Comparison of ENCODE assay signal across 25 mouse cellular contexts in genomic region chr6:56825657-56826056, GRCm38 (mm10).
"Had no signal": no experiment of that assay in that cellular context is flagged by ENCODE, and none has a peak within 500 bp of the region (broad histone marks: within the 10 kb centered on the region; RNA-seq: fewer than 3 reads in every experiment).

No protein-coding gene starts in this region.

- ATAC-seq: hindbrain, postnatal 0 days; liver, embryonic 12.5 days had no signal

- H3K9ac ChIP-seq: heart, embryonic 13.5 days; heart, embryonic 15.5 days; hindbrain, embryonic 13.5 days; hindbrain, embryonic 15.5 days; kidney, embryonic 15.5 days; limb, embryonic 13.5 days; limb, embryonic 15.5 days; liver, embryonic 12.5 days; liver, embryonic 15.5 days had no signal

- H3K27me3 ChIP-seq: heart, embryonic 13.5 days; heart, embryonic 15.5 days; hindbrain, embryonic 13.5 days; hindbrain, embryonic 15.5 days; kidney, embryonic 15.5 days; limb, embryonic 13.5 days; limb, embryonic 15.5 days; liver, embryonic 12.5 days had no signal

- H3K4me2 ChIP-seq: heart, embryonic 11.5 days; heart, embryonic 13.5 days; heart, embryonic 15.5 days; hindbrain, embryonic 13.5 days; hindbrain, embryonic 15.5 days; kidney, embryonic 15.5 days; limb, embryonic 13.5 days; limb, embryonic 15.5 days; liver, embryonic 12.5 days; liver, embryonic 15.5 days had no signal

- H3K4me3 ChIP-seq: heart, embryonic 13.5 days; heart, embryonic 15.5 days; hindbrain, embryonic 13.5 days; hindbrain, embryonic 15.5 days; kidney, embryonic 15.5 days; limb, embryonic 13.5 days; limb, embryonic 15.5 days; liver, embryonic 12.5 days; liver, embryonic 15.5 days had no signal

- H3K9me3 ChIP-seq: heart, embryonic 13.5 days; heart, embryonic 15.5 days; hindbrain, embryonic 13.5 days; hindbrain, embryonic 15.5 days; kidney, embryonic 15.5 days; limb, embryonic 13.5 days; limb, embryonic 15.5 days; liver, embryonic 12.5 days; liver, embryonic 15.5 days had no signal

- H3K36me3 ChIP-seq: heart, embryonic 13.5 days; heart, embryonic 15.5 days; hindbrain, embryonic 13.5 days; hindbrain, embryonic 15.5 days; kidney, embryonic 15.5 days; limb, embryonic 13.5 days; limb, embryonic 15.5 days; liver, embryonic 12.5 days; liver, embryonic 15.5 days had no signal

- H3K27ac ChIP-seq: heart, embryonic 13.5 days; heart, embryonic 15.5 days; hindbrain, embryonic 13.5 days; hindbrain, embryonic 15.5 days; hindbrain, postnatal 0 days; kidney, embryonic 15.5 days; kidney, postnatal 0 days; limb, embryonic 13.5 days; limb, embryonic 15.5 days; liver, embryonic 12.5 days; liver, embryonic 15.5 days had no signal

- DNase-seq: gastrocnemius, postnatal 14 days; gastrocnemius, postnatal 36 days; heart, adult 18-20 months; heart, postnatal 14 days; heart, postnatal 36 days; kidney, adult 11 months; kidney, adult 2 months; kidney, adult 9 months; kidney, postnatal 14 days; kidney, postnatal 36 days; layer of hippocampus, adult 9-11 months; layer of hippocampus, postnatal 36 days; left cerebral cortex, postnatal 4 days had no signal

- H3K4me1 ChIP-seq: heart, embryonic 13.5 days; heart, embryonic 15.5 days; hindbrain, embryonic 13.5 days; hindbrain, embryonic 15.5 days; kidney, embryonic 15.5 days; limb, embryonic 13.5 days; limb, embryonic 15.5 days had no signal
